Mouse (Mus musculus) testis, adult 2 months (tissue): ENCODE data around the gene Cldn22. TPM values are rescaled to one million over a fixed set of nuclear protein-coding genes. Genes with fewer than 3 reads are reported as not detected.

Experiments
- H3K27ac ChIP-seq: fragments of 200-500 bp; 2 replicates; pipeline ENCODE4 v1.5.1; 2012; ENCODE audit warnings: low read depth, low read length; ENCODE audit not compliant: control insufficient read depth, insufficient read depth
- H3K27me3 ChIP-seq: fragments of 200-500 bp; 2 replicates; pipeline ENCODE4 v1.6.1; 2012; ENCODE audit warnings: mild to moderate bottlenecking, low read length, moderate library complexity; ENCODE audit not compliant: control insufficient read depth, insufficient read depth
- H3K36me3 ChIP-seq: fragments of 200-500 bp; 2 replicates; pipeline ENCODE4 v1.6.1; 2012; ENCODE audit warnings: mild to moderate bottlenecking, low read length; ENCODE audit not compliant: control insufficient read depth, insufficient read depth
- H3K4me1 ChIP-seq: fragments of 200-500 bp; 2 replicates; pipeline ENCODE4 v1.6.1; 2012; ENCODE audit warnings: low read length; ENCODE audit not compliant: control insufficient read depth, insufficient read depth
- H3K4me3 ChIP-seq: fragments of 200-500 bp; 2 replicates; pipeline ENCODE4 v1.5.1; 2012; ENCODE audit warnings: low read depth, mild to moderate bottlenecking, low read length, moderate library complexity, mixed read lengths; ENCODE audit not compliant: control insufficient read depth
- CTCF ChIP-seq: fragments of 200-500 bp; IDR thresholded peaks from 2 replicates; pipeline ENCODE4 v1.5.1; 2012; ENCODE audit warnings: low read depth, mild to moderate bottlenecking, inconsistent platforms, low read length, moderate library complexity; ENCODE audit not compliant: control insufficient read depth, insufficient read depth, insufficient replicate concordance
- POLR2A ChIP-seq: fragments of 200-500 bp; IDR thresholded peaks from 2 replicates; pipeline ENCODE4 v1.6.1; 2012; ENCODE audit warnings: low read depth, mild to moderate bottlenecking, inconsistent platforms, low read length, moderate library complexity; ENCODE audit not compliant: control insufficient read depth
- polyA plus RNA-seq: library from polyadenylated mRNA; depleted of rRNA; stranded (reverse); fragments of >200 nt; gene quantifications from 2 replicates; pipeline ENCODE4 v1.2.3, GENCODE M21; 2012

Gene Cldn22
- polyA plus RNA-seq, 1 experiment, result 0.35 TPM

GRCm38 (mm10) chr8:47832616-47833015 lies 8.3 kb downstream of the Cldn22 start:
- Histone ChIP-seq H3K4me1 (no peaks in the 10 kb centered on the region), H3K27me3 (no peaks in the 10 kb centered on the region), H3K27ac (no peak overlapping the region), H3K36me3 (no peaks in the 10 kb centered on the region; the same call in none of the 2 replicates), H3K4me3 (no peak overlapping the region)
- TF ChIP-seq CTCF (no peak), POLR2A (no peak)

GRCm38 (mm10) chr8:47833944-47834343 lies 9.7 kb downstream of the Cldn22 start:
- no peaks in the 10 kb centered on the region; the same call in 1 of the 2 replicates for H3K36me3 ChIP-seq
- no peaks in the 10 kb centered on the region for H3K4me1 ChIP-seq
- H3K27ac ChIP-seq, result no peak overlapping the region
- no peaks in the 10 kb centered on the region for H3K27me3 ChIP-seq
- TF ChIP-seq CTCF (no peak), POLR2A (no peak)
- no peak overlapping the region for H3K4me3 ChIP-seq

DNA sequence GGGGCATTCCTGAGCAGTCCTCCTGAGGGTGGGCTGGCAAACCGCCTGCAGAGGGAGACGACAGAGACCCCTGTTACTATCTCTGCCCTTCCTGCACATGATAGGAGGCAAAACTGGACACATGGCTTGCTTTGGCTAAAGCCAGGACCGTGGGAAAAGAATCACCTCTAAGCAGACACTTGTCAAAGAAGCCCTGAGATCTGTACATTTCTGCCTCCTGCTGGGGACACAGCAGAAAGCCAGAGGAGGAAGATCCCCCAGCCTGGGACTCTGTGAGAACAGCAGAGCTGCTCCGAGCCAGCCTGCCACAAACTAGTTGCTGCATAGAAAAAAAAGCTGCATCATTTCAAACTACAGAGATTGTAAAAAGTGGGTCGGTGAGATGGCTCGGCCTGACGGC lies 18.8 kb downstream of the Cldn22 start:
- Histone ChIP-seq H3K4me3 (no peak overlapping the region), H3K27me3 (no peaks in the 10 kb centered on the region), H3K36me3 (peaks cover 1% of the 10 kb centered on the region), H3K27ac (no peak overlapping the region), H3K4me1 (no peaks in the 10 kb centered on the region)
- no peak for TF ChIP-seq CTCF

DNA sequence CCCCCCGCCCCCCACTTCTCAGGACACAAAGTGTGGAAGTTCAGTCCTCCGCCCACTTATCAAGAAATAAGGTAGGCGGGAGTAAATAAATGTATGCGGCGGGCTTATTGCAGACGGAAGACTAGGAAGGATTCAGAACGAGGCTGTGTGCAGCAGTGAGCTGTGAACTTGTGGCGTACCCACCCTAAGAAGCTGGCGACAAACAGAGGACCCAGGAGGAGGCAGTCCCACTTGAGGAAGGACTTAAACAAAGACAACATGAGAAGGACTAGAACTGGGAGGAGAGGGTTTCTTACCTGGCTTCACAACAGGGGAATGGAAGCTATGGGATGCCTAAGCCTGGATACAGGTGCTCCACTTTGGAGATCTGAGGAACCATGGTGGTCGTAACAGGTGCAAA lies 19.4 kb downstream of the Cldn22 start:
- H3K36me3 ChIP-seq, result peaks cover 1% of the 10 kb centered on the region
- no peak overlapping the region for H3K4me3 ChIP-seq

DNA sequence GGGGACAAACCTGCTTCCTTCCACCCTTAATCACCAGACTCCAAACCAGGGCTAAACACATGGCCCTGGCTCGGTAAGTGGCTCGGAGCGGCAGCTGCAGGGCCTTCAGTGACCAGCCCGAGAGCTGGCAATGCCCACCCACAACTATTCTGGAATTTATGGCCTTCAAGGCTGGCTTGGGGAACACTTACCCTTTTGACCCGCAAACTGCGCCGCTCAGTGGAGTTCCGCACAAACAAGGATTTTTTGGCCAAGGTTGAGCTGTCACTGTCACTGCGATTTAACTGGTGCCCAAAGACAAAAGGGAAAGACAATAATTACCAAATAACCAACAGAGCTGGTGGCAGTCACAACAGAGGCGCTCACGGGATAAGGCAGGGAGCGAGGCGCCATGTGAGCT lies 21.7 kb downstream of the Cldn22 start:
- no peak overlapping the region for H3K27ac ChIP-seq
- H3K4me1 ChIP-seq, result no peaks in the 10 kb centered on the region
- no peaks in the 10 kb centered on the region; the same call in none of the 2 replicates for H3K36me3 ChIP-seq
- TF ChIP-seq POLR2A (no peak), CTCF (no peak)
- H3K4me3 ChIP-seq, result no peak overlapping the region
- H3K27me3 ChIP-seq, result no peaks in the 10 kb centered on the region

More for the DNA sequence above, 19.4 kb downstream of the Cldn22 start:
- no peaks in the 10 kb centered on the region for H3K27me3 ChIP-seq
- H3K4me1 ChIP-seq, result no peaks in the 10 kb centered on the region
- TF ChIP-seq CTCF (no peak), POLR2A (no peak)
- no peak overlapping the region for H3K27ac ChIP-seq

DNA sequence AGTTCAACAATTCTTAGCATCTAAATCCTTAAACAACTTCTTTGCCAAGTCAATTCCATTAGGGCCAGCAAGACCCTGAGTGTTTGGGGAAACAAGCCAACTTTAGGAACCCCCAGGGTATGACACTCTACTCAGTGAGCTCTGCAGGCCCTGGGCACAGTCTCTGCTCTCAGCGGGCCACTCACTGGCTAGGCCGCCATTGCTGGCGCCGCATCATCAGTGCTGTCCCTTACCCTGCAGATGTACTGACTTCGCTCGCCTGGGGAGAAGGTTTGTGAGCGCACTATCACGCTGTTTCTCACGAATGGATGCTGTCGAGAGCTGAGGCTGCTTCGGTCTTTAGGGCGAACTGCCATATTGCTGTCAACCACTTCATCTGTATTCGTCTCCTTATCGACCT lies 22.9 kb downstream of the Cldn22 start:
- Histone ChIP-seq H3K27me3 (no peaks in the 10 kb centered on the region), H3K36me3 (no peaks in the 10 kb centered on the region; the same call in none of the 2 replicates), H3K4me1 (no peaks in the 10 kb centered on the region), H3K27ac (no peak overlapping the region), H3K4me3 (no peak overlapping the region)
- TF ChIP-seq POLR2A (no peak), CTCF (no peak)

DNA sequence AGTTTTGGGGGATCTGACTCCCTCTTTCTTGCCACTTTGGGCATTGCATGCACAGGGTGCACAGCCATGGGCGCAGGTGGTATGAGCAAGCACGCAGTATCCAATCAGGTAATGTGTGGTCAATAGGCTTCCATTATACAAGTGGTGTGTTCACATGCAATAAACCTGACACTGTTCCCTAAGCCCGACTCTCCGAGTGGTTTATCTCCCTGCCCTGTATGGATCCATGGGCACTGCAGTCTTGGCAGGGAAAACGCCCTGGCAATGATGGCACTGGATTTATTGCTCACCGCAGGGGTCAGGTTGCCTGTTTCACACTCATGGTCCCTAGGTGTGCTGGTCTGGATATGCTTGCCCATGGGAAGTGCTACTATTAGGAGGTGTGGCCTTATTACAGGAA lies 23.6 kb downstream of the Cldn22 start:
- Histone ChIP-seq H3K36me3 (no peaks in the 10 kb centered on the region; the same call in 1 of the 2 replicates), H3K4me1 (no peaks in the 10 kb centered on the region), H3K27ac (no peak overlapping the region), H3K27me3 (no peaks in the 10 kb centered on the region), H3K4me3 (no peak overlapping the region)
- TF ChIP-seq POLR2A (no peak), CTCF (no peak)

DNA sequence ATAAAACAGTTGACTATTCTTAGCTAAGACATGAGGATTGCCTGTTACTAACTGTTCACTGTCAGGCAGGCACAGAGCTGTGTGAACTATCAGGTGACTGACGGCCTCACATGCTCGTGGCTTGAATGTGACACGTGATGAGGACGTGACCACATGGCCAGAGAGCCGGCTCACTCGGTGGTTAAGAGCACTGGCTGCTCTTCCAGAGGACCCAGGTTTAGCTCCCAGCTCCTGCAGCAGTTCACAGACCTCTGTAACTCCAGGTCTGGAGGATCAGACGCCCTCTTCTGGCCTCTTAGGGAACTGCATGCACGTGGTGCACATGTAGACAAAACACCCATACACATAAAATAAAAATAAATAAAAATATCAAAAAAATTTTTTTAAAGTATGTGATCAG lies 25.6 kb downstream of the Cldn22 start:
- TF ChIP-seq CTCF (peak; percentile 52; the same call in 1 of the 2 replicates), POLR2A (no peak)
- Histone ChIP-seq H3K4me1 (no peaks in the 10 kb centered on the region; the same call in 1 of the 2 replicates), H3K27me3 (no peaks in the 10 kb centered on the region), H3K4me3 (no peak overlapping the region), H3K36me3 (no peaks in the 10 kb centered on the region; the same call in 1 of the 2 replicates), H3K27ac (no peak overlapping the region)
